In the genomic region with DNA sequence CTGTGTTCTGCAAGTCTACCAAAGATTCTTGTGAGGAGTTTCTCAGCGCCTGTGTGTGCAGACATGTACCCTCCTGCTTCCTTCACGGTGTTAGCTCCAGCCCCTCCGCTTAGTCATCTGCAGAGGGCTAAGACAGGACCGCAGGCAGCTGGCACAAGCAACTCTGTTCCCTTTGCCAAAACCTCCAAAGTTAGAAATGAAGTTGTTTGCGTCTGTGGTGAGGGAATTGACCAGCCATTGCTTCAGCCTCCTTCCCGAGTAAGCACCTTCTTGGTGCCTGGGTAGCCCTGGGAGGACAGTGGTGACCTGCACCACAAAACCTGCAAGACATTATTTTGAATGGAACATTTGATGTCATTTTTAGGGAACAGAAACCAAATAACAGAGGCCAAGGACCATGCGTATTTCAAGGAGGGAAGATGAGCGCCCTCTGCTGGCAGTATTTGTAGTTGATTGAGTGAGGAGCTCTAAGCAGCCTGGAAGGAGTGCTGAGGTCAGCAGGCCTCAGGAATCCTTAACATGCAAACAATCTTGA, we compare ENCODE assay signal across 9 mouse cellular contexts. TPM values are rescaled to one million over a fixed set of nuclear protein-coding genes. Genes with fewer than 3 reads are reported as not detected.
DNase-seq lines count a peak whose midpoint lies in the region; ATAC-seq and TF ChIP-seq lines count a peak whose summit lies in the region.
"Had no signal": no experiment of that assay in that cellular context is flagged by ENCODE, and none has a peak within 500 bp of the region (broad histone marks: within the 10 kb centered on the region; RNA-seq: fewer than 3 reads in every experiment).

No protein-coding gene starts in this region.

- H3K9me3 ChIP-seq in embryonic facial prominence, embryonic 11.5 days (replicated peaks; ENCODE audit: control insufficient read depth, low read length) = no peaks in the 10 kb centered on the region
- no peaks in the 10 kb centered on the region for H3K9me3 ChIP-seq in limb, embryonic 15.5 days
- no peaks in the 10 kb centered on the region for H3K9me3 ChIP-seq in stomach, embryonic 15.5 days

- no peaks in the 10 kb centered on the region for H3K4me1 ChIP-seq in embryonic facial prominence, embryonic 11.5 days (ENCODE audit: control insufficient read depth, insufficient read depth, low read length)
- no peaks in the 10 kb centered on the region; the same call in none of the 2 replicates for H3K4me1 ChIP-seq in heart, adult 2 months (ENCODE audit: control insufficient read depth, insufficient read depth, low read length)
- peaks cover 8% of the 10 kb centered on the region for H3K4me1 ChIP-seq in limb, embryonic 15.5 days
- H3K4me1 ChIP-seq in stomach, embryonic 15.5 days = 0 out of 2 replicates have a peak, but pooled peaks cover 4% of the 10 kb centered on the region

- 0 out of 2 replicates have a peak, but pooled peaks have one; percentile 5 for TF ChIP-seq EP300 in heart, adult 2 months (IDR thresholded peaks at IDR 0.05; ENCODE audit: insufficient read depth, low read depth, low read length)

- intact Hi-C loops in heart, adult 2 months (cut with DNase I) = loop anchor here (5.0 kb wide), 1 partner anchor 190 kb away; no protein-coding TSS in a partner anchor

- no peak overlapping the region for H3K9ac ChIP-seq in embryonic facial prominence, embryonic 11.5 days (replicated peaks; ENCODE audit: low read length)
- H3K9ac ChIP-seq in heart, adult 2 months (ENCODE audit: low read depth, low read length) = no peak overlapping the region
- no peak overlapping the region for H3K9ac ChIP-seq in limb, embryonic 15.5 days
- no peak overlapping the region for H3K9ac ChIP-seq in stomach, embryonic 15.5 days

- no peaks in the 10 kb centered on the region for H3K36me3 ChIP-seq in embryonic facial prominence, embryonic 11.5 days (replicated peaks; ENCODE audit: control insufficient read depth, insufficient read depth, low read depth, low read length)
- no peaks in the 10 kb centered on the region; the same call in 1 of the 2 replicates for H3K36me3 ChIP-seq in heart, adult 2 months (ENCODE audit: control insufficient read depth, insufficient read depth, low read length)
- H3K36me3 ChIP-seq in limb, embryonic 15.5 days = peaks cover 13% of the 10 kb centered on the region
- peaks cover 5% of the 10 kb centered on the region for H3K36me3 ChIP-seq in stomach, embryonic 15.5 days

- 54% methylated on average over 8 of the region's 8 CpGs for WGBS in embryonic facial prominence, embryonic 11.5 days
- WGBS in heart, adult 2 months = 25% methylated on average over 8 of the region's 8 CpGs
- WGBS in limb, embryonic 15.5 days = 40% methylated on average over 8 of the region's 8 CpGs
- 43% methylated on average over 8 of the region's 8 CpGs for WGBS in stomach, embryonic 15.5 days

- H3K4me3 ChIP-seq in embryonic facial prominence, embryonic 11.5 days (ENCODE audit: low read depth, low read length) = no peak overlapping the region
- no peak overlapping the region for H3K4me3 ChIP-seq in heart, adult 2 months
- H3K4me3 ChIP-seq in limb, embryonic 15.5 days = no peak overlapping the region
- H3K4me3 ChIP-seq in stomach, embryonic 15.5 days (replicated peaks) = no peak overlapping the region
- H3K4me3 ChIP-seq: erythroblast, embryonic 14.5 days had no signal

- H3K4me2 ChIP-seq in embryonic facial prominence, embryonic 11.5 days (ENCODE audit: low read depth, low read length) = no peak overlapping the region
- H3K4me2 ChIP-seq in limb, embryonic 15.5 days = no peak overlapping the region
- H3K4me2 ChIP-seq in stomach, embryonic 15.5 days = no peak overlapping the region

- DNase-seq in A20 (ENCODE audit: low read depth, low spot score) = peak; percentile 95
- peak; percentile 90 for DNase-seq in adrenal gland, postnatal 14 days
- peak; percentile 90 for DNase-seq in embryonic facial prominence, embryonic 11.5 days (ENCODE audit: low spot score)
- DNase-seq in heart, adult 2 months = peak; percentile 83 to 84
- DNase-seq in kidney, adult 9 months = peak; percentile 93
- DNase-seq in natural killer cell, adult 2 months (ENCODE audit: low spot score in 2 of 2) = peak; percentile 60 to 86

- no peak overlapping the region for H3K27ac ChIP-seq in embryonic facial prominence, embryonic 11.5 days (replicated peaks; ENCODE audit: low read depth, low read length)
- peak overlapping the region; percentile 30; the same call in 1 of the 2 replicates for H3K27ac ChIP-seq in heart, adult 2 months
- peak overlapping the region; percentile 78 for H3K27ac ChIP-seq in limb, embryonic 15.5 days
- 0 out of 2 replicates have a peak overlapping the region, but pooled peaks have one; percentile 18 for H3K27ac ChIP-seq in stomach, embryonic 15.5 days

- ATAC-seq in embryonic facial prominence, embryonic 11.5 days (replicated peaks; ENCODE audit: insufficient number of reproducible peaks, low FRiP score, low TSS enrichment, low read depth) = no peak; the same call in 1 of the 2 replicates
- peak; percentile 38; the same call in 1 of the 2 replicates for ATAC-seq in limb, embryonic 15.5 days (ENCODE audit: insufficient number of reproducible peaks, low FRiP score, low TSS enrichment, low read depth)
- ATAC-seq in stomach, embryonic 15.5 days (ENCODE audit: insufficient read depth, low FRiP score, low read depth) = no peak

- TF ChIP-seq CTCF in heart, adult 2 months (IDR thresholded peaks at IDR 0.05) = peak; percentile 95

- no peaks in the 10 kb centered on the region for H3K79me2 ChIP-seq in heart, adult 2 months (replicated peaks; ENCODE audit: control insufficient read depth, insufficient read depth, low read length)

- 0 out of 2 replicates have a peak, but pooled peaks have one; percentile 27 for TF ChIP-seq POLR2A in heart, adult 2 months (IDR thresholded peaks at IDR 0.05; ENCODE audit: insufficient read depth, low read depth, low read length)

- H3K27me3 ChIP-seq in embryonic facial prominence, embryonic 11.5 days (ENCODE audit: control insufficient read depth, insufficient read depth, low read length) = no peaks in the 10 kb centered on the region
- no peaks in the 10 kb centered on the region for H3K27me3 ChIP-seq in heart, adult 2 months (ENCODE audit: control insufficient read depth, insufficient read depth, low read length)
- H3K27me3 ChIP-seq in limb, embryonic 15.5 days = no peaks in the 10 kb centered on the region
- no peaks in the 10 kb centered on the region for H3K27me3 ChIP-seq in stomach, embryonic 15.5 days (replicated peaks)

RNA-seq across cellular contexts. Expression of a gene that starts 6.4 kb away (rescaled TPM):
- 92.4 and 97.3 TPM in 2 replicates for total RNA-seq in adrenal gland, postnatal 14 days (2021)
- polyA plus RNA-seq in embryonic facial prominence, embryonic 11.5 days (2014; fragmentation: Nextera tagmentation; extraction: Ambion mirVana) = 104 TPM in 2 replicates
- 10 to 100 TPM; 67.6 to 72.3 TPM for total RNA-seq in heart, adult 2 months (2021)
- polyA plus RNA-seq in heart, adult 2 months (2012; rRNA removed) = 200 and 213 TPM in 2 replicates
- polyA plus RNA-seq in limb, embryonic 15.5 days (2015; fragmentation: Nextera tagmentation; extraction: Ambion mirVana) = 89.8 and 97.2 TPM in 2 replicates
- 93.0 and 97.9 TPM in 2 replicates for polyA plus RNA-seq in stomach, embryonic 15.5 days (2015; fragmentation: Nextera tagmentation; extraction: Ambion mirVana)

RNA-seq across cellular contexts. Expression of a gene that starts 40.1 kb away (rescaled TPM):
- 36.9 and 42.1 TPM in 2 replicates for total RNA-seq in adrenal gland, postnatal 14 days (2021)
- polyA plus RNA-seq in embryonic facial prominence, embryonic 11.5 days (2014; fragmentation: Nextera tagmentation; extraction: Ambion mirVana) = 16.2 and 20.0 TPM in 2 replicates
- 10 to 100 TPM; 16.1 to 17.5 TPM for total RNA-seq in heart, adult 2 months (2021)
- polyA plus RNA-seq in heart, adult 2 months (2012; rRNA removed) = 6.1 and 13.0 TPM in 2 replicates
- polyA plus RNA-seq in limb, embryonic 15.5 days (2015; fragmentation: Nextera tagmentation; extraction: Ambion mirVana) = 21.0 and 22.5 TPM in 2 replicates
- 24.8 and 27.8 TPM in 2 replicates for polyA plus RNA-seq in stomach, embryonic 15.5 days (2015; fragmentation: Nextera tagmentation; extraction: Ambion mirVana)
